Mouse (Mus musculus) fibroblast of lung, adult 2 months (primary cell): ENCODE measurements around the gene Il20rb.

Experiments
- DNase-seq: peaks from one replicate; pipeline ENCODE4 v3.0.0-alpha.2; 2011; ENCODE audit warnings: low read depth

Il20rb gene

DNA sequence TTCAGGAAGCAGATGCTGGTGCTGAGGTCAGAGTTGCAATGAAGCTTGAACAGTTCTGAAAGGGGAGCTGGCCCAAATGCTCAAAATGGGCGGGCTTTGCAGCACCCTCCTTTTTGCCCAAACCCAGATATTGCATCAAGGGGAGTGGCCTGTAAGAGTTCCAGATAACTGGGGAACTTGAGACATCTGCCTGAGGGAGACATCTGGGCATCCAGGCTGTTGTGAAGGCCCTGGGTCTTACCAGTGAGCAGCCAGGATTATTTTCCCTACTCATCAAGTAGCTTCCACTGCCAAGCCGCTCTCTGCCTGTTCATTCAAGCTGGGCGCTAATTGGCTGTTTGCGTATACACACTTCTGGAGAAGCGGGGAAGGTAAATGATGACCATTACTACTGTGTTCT lies at the start of gene Il20rb:
Gene Il20rb (minus strand): TSS at position 358 of the 400 bp plus-strand sequence.
- DNase-seq = no peak

DNA sequence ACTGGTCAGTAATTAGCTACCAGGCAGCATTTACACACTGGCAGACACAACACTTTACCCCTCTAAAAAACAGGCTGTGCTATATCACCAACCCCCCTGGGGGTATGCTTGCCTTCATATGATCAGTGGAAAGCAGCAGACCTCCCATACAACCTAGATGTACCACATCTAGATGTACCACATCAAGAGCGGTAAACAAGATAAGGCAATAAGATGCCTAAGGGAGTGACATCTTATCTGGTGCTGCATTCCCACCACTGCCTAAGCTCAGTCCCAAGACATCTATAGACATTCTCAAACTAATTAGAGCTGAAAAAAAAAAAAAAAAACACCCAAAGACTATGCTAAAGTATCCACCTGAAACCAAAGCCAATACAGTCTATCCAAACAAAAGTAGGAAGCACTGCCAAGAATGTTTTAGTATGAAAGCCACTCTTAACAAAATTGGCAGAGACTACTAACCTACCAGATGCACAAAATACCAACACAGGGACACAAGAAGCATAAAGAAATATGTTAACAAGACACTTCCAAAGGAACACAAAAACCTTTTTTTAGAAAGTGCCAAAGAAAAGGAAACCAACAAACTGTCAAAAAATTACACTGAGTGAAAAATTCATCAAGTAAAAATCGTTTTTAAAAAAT lies 49.2 kb upstream of the Il20rb start:
- DNase-seq = no peak

DNA sequence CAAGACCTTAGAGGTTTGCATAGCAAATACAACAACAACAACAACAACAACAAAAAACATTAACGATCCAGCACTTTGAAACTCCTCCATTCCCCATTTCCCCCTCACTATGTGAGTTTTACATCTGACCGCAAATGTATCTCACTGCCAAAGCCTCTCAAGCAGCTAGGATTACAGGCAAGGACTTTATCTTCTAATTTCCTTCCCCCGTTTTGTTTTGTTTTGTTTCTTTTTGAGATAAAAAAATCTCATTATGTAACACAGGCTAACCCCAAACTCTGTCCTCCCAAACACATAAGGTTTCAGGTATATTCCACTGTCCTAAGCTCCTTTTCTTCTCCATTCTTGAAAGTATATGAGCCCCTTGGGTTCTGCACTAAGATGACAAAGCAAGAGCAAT lies 48.1 kb upstream of the Il20rb start:
- DNase-seq = no peak

DNA sequence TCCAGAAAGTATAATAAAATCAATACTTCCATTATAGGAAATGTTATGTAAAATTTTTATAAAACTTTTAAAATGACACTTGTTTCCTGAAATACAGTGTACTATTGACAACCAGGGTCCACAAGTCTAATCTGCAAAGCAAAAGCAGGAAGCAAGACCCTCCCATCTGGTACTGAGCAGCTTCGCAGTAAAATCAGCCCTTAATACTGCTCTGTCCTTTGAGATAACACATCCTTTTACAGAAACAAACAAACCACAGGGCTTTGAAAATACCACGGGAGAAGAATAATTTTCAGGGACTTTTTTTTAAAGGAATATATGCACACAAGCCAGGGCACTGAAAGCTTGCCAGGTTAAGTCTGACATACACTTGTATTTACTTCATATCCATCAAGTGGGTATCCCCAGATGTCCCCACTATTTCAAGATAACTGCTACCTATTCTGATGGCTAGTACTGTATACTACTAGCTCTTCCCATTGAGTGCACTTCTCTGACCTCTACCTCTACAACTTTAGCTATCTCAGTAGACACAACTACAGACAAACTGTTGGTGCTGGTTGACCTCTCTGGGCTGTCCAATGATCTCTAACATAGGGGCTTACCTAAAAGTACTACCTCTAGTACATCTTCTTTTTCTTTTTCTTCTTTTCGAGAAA lies 46.4 kb upstream of the Il20rb start:
- no peak for DNase-seq

DNA sequence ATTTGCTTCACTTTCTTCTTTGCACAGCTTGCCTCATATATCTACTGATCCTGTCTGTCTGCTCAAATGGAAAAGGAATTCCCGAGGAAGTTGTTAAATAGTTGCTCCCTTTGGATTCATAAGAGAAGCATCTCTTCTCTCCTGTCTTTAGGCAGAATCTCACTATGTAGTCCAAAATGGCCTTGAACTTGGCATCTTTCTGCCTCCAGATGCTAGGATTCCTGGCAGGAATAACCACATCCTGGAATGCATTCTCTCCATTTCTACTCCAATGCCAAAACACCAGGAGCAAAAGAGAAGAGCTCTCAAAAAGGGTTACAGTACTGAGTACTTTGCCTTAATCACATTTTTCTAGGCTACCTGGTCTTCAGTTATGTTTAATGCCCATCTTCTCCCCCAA lies 44.7 kb upstream of the Il20rb start:
- no peak for DNase-seq

DNA sequence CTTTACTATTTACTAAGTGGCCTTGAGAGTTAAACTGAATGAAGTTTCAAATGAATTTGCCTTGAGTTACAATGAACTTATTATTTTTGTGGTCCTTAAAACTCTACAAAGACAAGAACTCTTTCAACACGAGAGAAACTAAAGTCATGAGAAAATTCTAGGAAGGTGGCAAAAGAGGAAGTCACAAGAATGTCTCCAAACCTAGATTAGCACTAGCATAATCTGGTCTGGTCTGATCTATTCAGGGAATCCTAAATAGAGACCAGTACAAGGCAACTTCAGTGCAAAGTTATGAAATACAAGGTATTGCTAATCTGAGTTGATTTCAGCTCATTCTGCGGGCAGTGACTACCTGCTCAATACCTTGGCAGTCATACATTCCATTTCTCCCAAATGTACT lies 38.6 kb upstream of the Il20rb start:
- DNase-seq = no peak

DNA sequence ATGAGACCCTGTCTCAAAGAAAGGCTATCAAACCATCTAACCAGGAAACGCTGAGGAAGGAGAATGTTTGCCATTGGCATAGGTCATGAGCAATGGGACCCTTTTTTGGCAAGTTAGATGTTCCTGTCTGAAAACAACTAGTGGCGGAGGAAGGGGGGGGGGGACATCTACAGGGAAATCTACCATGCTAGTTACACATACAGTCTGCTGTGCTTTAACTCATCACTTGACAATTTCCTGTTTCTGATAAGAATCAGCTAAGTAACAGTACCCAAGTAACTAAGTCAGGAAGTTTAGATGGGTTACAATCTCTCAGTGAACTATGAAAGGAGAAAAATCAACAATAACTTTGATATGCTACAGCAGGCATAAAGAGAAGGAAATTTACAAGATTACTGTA lies 35.4 kb upstream of the Il20rb start:
- DNase-seq = no peak

DNA sequence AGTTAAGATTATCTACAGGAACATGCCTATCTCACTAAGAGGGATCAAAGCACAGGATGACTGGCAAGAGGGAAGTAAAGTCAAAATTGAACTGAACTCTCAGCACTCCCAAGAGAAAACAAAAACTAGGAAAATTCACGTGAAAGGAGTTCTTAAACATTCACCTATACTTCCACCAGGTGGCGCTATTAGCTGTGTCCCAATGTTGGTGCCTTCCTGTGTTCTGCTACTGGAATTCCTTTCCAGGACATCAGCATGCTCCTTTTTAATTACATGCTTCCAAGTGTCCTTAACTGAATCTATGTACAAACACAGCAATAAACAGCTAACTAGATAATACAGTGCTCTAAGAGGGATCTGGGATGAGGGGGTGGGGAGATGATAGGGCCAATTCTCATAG lies 34.0 kb upstream of the Il20rb start:
- no peak for DNase-seq

DNA sequence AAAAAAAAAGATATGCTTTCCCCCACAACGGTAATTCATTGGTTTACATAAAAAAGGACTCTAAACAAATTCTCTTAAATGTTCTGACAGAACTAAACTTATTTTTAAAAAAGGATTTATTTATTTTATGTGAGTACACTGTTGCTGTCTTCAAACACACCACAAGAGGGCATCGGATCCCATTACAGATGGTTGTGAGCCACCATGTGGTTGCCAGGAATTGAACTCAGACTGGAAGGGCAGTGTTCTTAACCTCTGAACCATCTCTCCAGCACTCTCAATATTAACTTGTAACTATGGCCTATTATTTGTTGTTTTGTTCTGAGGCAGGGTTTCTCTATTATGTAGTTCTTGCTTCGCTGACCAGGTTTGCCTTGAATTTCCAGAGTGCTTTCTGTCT lies 33.4 kb upstream of the Il20rb start:
- no peak for DNase-seq

DNA sequence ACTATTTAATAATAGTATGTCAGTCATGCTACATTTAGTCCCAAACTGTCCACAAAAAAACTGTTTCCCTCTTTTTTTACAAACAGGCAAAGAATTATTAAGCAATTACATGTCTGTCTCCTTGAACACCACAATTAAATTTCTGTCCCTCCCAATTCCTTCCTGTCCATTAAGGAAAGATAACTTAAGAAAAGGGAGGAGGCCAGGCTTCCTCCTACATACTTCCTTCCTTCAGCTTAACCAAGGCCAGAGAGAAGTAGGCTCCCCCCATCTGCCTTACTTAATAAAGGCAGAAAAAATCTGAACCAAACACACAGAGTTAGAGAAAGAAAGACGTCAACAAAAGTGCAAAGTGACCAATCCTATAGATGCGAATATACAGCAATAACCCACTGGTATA lies 21.0 kb upstream of the Il20rb start:
- no peak for DNase-seq

DNA sequence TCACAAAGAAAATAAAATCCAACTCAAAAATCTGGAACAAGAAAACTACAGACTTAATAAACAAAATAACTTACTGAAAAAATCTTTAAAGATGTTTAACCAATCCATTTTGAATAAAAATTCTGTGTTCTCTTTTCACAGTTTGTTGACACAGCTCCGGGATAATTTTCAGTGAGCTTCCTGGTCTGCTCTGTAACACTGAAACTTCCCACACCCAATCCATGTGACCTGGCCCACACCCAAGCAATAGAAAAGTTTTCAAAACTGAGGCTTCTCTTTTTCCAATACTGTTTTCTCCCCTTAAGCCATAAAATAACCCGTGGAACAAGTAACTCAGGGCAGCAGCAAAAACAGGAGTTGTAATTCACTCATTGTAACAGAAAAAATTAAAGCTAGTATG lies 20.1 kb upstream of the Il20rb start:
- no peak for DNase-seq

DNA sequence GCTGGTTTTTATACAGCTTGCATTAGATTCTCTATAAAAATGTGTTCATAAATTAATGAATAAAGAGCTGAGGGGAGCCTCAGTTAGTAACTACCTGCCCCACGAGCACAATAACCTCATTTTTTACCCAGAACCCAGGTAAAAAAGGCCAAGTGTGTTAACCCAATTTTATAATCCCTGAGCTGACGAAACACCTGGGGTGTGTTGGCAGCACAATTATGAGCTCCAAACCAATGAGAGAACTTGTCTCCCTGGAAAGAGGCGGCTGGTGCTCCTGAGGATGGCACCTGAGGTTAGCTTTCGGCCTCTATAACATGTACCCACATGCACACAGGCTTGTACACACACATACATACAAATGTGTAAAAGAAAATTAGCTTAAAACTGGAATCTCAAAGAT lies 18.9 kb upstream of the Il20rb start:
- DNase-seq = no peak

DNA sequence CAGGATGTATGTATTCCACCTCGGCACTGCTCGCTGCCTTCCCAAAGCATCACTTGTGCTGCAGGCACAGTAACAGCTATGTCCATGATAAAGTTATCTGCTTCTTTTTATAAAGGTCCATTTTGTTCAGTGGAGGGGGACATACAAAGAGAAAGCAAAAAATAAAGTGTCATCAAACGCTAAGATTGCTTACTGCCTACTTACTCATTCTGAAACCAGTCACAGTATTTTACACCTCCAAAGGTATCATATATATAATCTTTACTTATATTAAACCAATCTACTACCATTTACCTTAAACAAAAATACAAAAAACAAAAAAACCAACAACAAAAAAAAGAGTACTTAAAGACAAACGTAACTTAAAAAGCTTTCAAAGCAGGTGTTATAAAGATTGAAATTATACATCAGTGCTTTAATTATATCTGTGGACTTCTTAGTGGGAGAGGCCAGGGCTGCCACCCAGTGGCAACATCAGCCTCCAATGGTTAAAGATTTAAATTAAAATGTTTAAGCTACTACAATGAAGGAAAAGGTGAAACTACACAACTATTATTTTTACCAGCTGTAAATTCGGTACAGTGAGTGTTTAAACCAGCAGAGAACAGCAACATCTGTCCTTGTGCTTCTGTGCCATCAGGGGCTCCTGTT lies 7.1 kb upstream of the Il20rb start:
- DNase-seq = no peak

DNA sequence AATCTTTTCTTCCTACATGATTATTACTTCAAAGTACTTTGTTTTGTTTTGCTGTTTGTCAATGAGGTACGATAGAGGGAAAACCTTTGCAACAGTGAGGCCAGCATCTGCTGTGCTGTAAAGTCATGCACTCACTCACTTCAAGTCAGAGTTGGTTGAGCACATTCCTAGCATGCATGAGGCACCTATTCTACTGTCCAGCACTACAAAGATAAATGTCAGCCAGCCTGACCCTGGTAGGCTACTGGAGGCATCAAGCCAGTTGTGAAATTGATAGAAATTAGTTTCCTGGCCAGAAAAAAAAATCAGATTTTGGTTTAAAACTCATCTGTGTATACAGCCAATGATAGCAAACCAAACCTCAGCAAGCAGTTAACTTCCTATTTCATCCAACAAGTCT lies 4.8 kb upstream of the Il20rb start:
- no peak for DNase-seq

DNA sequence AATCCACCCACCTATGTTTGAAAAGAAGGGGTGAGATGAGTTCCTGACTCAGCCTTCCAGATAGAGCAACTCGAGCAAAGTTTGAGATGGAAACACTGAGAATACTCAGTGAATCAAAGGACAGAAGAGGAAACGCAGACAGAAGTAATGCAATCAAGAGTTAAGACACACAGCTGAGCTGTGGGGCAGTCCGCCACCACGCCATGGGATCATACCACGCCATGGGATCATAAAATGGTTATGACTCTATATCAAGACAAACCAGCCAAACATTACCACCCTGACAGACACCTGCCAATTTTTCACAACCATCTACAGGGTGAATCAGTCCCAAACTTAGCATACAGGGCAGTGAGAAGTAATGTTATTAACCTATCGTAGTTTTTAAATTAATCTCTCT lies 2.4 kb upstream of the Il20rb start:
- no peak for DNase-seq

DNA sequence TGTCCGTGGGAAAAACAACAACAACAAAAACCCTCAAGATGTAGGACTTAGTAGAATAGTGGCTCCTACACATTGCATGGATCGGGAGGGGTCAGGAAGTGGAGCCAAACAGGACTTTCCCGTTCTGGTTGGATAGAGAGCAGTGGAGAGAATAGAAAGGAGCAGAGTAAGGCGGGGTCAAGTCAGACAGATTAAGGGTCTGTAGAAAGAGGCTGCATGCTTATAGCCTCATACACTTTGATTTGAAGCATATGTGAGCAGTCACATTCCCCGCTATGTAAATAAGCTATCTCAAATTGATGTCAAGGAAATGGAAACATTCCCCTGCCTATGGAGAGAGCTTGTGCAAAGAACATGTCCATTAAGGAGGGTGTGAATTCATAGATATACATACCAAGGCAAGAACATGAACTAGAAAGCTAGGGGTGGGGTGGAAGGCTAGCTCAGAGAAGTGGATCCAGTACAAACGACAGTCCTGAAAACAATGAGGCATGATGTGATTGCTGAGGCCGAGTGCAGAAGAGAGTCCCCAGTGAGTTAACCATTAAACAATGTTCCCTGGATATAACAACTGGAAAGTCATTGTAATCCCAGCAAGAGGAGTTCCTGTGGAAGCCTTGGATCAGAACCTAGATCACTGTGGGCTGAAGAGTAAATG lies 1.6 kb upstream of the Il20rb start:
- DNase-seq = no peak

DNA sequence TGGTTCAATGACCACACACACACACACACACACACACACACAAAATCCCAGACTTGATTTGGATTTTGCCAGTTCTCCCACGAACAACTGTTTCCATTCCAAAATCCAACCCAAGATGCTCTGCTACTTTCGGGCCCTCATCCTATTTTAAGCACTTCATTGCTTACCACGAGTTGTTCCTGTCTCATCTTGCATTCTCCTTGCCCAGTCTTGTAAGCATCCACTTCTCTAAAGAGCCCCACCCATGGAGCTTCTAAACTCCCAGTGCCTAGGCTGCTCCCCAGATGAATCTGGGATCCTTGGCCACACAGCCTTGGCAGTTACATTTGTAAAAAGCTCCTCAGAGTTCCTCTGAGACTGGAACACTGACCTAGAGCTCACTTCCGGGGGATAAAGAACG lies 3.3 kb downstream of the Il20rb start:
- DNase-seq = no peak

DNA sequence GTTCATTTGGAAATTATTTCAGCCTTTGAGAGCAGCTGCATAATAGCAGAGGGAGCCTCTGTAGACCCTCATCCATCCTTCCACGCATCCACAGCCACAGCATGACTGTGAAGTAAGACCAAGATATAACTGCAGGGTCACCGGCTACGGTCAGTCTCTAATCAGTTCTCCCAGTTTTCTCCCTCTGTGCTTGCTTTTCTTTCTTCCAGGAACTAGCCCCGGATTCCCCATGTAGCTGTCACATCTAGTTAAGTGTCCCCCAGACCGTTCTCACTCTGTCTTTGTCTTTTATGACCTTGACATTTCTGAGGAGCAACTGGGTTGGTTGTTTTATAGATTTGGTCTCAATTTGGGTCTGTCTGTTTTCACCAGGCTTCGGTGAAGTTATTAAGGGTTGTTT lies 5.0 kb downstream of the Il20rb start:
- no peak for DNase-seq

DNA sequence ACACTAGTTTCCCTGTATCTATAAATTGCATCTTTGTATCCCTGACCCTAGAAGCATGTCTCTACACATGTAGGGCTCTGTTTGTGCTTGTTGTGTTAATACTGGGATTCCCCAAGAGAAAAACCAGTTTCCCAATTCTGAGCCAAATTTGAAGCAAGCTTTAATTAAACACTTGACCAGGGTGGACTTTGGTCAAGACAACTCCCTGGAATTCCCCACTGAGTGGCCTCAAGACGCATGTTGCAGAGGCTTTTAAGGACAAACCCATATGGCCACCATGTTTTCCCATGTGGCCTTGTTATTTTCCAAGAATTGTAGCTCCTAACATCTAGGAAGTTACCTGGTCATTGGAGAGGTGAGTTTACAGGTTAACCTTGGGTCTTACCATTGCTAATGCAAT lies 12.5 kb downstream of the Il20rb start:
- DNase-seq = no peak

DNA sequence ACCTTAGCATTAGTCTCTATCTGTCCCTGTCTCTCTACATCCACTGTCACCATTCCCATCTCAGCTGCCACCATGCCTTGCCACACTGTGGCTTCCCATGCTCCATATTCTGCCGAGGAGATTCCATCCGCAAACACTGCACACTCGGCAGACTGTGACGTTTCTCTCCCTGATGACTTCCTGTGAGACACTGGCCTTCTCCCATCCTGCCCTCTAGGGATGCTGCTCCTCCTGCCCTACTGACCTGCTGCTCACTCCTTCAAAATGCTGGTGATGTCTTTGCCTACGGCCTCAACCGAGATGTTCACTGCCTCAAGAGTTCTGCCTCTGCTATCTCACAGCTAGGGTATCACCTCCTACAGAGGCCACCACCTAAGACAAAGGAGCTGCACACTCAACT lies 13.2 kb downstream of the Il20rb start:
- no peak for DNase-seq

DNA sequence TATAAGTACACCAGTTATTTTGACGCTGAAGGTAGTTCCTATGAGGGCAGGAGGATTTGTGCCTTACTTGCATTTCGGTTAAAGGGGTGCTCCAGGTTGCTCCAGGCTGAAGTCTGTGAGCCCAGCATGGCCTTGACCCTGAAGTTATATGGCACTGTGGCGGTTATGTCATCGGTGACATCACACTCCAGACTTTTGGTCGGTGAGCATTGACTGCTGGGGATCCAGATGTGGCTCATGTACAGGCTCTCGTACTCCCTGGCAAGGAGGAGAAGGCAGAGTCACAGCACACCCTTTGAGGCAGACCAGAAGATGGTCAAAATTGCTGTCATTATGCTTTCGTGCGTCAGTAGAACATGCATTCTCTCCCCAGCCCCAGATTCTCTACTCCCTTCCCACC lies 13.7 kb downstream of the Il20rb start:
- no peak for DNase-seq

DNA sequence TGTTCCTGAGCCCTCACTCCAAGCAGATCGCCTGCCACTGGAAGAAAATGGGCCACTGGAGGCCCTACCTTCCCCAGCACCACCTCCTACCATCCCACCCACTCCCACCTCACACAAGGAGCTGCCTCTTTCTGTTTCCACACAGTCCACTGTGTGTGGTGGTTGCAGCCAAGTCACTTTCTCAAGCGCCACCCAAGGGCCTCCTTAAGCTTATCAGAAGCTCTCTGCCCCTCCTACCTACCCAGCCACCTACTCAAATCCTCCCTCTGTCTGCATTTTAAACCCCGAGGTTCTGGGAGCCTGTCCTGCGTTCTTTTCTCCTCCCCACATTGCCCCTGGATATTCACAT lies 15.0 kb downstream of the Il20rb start:
- DNase-seq = no peak

DNA sequence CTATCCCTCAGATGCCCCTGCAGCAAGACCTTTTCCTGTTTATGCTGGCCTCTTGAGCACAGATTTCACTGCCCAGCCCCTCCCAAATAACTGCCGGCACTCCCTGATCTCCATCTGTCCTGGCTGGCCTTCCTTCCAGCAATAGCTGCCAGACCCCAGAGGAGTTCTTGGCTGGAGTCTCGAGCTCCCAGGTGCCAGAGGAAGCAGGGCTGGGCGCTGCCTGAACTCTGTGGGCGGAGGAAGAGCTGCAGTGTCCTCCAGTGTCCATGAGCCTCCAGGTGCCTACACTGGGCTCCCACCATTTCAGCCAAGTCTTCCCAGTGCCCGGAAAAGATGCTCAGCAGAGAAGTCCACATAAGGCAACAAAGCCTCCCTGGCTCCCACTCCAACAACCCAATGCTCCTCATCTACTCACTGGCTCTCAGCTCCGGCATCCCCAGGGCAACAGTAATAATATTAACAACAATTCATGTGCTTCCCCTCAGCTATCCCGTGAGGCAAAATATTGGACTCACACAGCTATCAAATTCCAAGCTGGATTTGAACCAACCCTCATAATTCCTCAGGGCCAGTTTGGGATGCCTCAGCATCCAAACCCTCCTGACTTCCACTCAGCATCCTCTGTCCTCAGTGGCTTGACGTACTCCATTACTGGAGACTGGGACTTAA lies 15.5 kb downstream of the Il20rb start:
- DNase-seq = peak; percentile 76
